Mouse (Mus musculus): ENCODE measurements around the gene Gm17416. TPM values are rescaled to one million over a fixed set of nuclear protein-coding genes. Genes with fewer than 3 reads are reported as not detected.

The Gm17416 gene
- not detected for total RNA-seq (2021)
- long read RNA-seq, experiment 1 = 0 reads
- long read RNA-seq, experiment 2 = 0 reads

DNA sequence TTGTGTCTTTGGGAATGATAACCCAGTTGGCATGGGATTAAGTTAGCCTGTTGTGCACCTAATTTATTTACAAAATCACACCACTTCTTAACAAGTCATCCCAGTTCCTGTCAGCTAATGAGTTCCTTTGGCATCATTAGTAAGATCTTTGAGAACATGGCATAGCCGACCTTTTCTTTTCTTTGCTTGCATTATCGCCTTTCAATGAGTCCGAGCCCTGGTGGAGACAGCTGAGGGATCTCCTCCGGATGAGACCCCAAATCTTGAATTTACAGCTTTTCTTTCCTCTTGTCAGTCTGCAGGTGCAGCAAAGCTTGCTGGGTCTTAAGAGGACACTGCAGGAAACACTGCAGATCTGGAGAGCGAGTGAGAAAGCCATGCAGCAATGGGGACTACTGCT is at the start of gene Gm17416:
TSS of gene Gm17416 (plus strand) at position 301 of the 400 bp plus-strand sequence.
- no peak for TF ChIP-seq CTCF (IDR thresholded peaks at IDR 0.05)
- intact Hi-C loops (cut with DNase I) = no loop called here
- no peak for DNase-seq

DNA sequence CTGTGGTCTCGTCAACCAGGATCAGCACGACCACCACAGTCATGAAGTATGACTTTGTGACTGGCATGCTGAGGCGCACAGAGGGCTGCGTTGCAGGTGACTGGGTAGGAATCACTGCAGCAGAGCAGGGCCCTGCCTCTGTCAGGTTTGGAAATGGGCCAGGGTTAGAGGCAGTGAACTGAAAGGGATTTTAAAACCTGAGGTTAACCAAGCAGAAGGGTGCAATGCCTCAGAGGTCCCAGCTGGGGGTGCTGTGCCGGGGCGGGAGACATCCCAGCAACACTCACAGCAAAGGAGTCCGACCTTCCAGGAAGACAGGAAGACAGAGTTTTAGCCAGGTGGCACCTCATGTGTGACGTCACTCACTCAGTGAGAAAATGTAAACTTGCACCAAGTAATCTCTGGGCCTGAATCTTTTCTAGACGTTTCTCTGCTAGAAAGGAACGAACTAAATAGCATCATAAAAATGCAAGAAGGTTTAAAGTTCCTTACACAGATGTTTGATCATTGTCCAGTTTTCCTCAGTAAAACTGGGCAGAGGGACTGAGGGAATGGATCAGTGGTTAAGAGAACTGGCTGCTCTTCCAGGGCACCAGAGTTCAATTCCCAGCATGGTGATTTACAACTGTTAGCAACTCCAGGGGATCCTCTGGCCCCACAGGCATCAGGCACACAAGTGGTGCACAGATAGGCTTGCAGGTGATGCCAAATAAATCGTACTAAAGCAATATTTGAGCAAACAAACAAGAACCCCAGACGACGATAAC is 29.0 kb upstream of the Gm17416 start, which contains the start of gene Defb29:
TSS of gene Defb29 (minus strand) at position 155 of the 767 bp plus-strand sequence.
- no peak; the same call in 1 of the 2 replicates for TF ChIP-seq CTCF (IDR thresholded peaks at IDR 0.05)
- H3K4me3 ChIP-seq = no peak within 1 kb of the TSS
- no peak within 1 kb of the TSS for H3K27ac ChIP-seq
- no peak for DNase-seq
- intact Hi-C loops (cut with DNase I) = no loop called here

More for the DNA sequence above, at the start of gene Gm17416:
- no peak within 1 kb of the TSS for H3K27ac ChIP-seq
- no peak within 1 kb of the TSS for H3K4me3 ChIP-seq

DNA sequence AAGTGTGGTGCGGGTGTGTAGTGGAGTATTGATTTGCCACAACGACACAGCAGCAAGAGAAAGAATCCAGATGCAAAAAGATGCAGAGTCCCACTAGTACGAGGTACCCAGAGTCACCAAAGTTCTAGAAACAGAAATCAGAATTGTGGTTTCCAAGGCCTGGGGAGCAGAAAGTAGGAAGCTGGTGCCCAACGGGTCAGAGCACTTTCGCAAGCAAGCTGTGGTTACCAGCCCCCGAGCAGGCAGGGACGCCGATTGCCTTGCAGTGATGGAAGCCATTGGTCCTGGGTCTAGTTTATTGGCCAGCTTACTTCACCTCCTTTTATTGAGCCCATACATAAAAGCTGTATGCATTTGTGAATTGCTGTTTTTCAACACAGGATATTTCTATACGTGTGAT is 27.2 kb upstream of the Gm17416 start:
- Histone ChIP-seq H3K27ac (no peak overlapping the region), H3K4me3 (no peak overlapping the region)
- intact Hi-C loops (cut with DNase I) = no loop called here
- TF ChIP-seq CTCF (IDR thresholded peaks at IDR 0.05) = no peak
- no peak for DNase-seq

DNA sequence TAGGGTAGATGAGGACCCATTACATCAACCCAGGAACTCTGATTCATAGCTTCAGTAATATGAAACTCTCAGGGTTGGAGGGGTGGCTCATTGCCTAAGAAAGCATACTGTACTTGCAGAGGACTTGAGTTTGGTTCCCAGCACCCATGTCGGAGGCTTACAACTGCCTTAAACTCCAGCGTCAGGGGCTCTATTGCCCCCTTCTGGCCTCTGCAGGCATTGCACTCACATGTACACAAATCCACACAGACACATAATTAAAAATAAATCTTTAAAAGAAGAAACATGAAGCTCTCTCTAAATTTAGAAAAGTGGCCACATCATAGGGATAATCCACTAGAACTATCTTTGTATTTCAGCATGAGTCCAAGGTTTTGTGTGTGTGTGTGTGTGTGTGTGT is 26.2 kb upstream of the Gm17416 start:
- no peak for DNase-seq
- peak; percentile 22; the same call in 1 of the 2 replicates for TF ChIP-seq CTCF (IDR thresholded peaks at IDR 0.05)
- H3K4me3 ChIP-seq = no peak overlapping the region
- intact Hi-C loops (cut with DNase I) = no loop called here
- H3K27ac ChIP-seq = no peak overlapping the region

DNA sequence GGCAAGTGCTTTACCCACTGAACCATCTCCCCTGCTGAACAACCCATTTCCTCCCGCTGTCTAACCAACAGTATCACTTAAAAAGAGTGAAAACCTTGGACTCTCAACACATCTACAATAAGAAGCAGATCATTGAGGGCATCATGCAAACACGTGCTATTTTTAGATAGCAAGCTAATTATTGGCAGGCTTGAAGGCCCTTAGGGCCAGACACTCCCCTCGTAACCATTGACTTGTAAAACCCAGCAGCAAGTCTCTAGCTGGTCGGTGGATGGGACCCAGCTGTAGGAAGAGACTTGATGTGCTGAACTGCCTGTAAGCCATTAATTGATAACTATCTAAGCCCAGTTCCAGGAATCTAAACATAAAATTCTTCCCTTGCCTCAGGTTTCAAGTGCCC is 25.7 kb upstream of the Gm17416 start:
- intact Hi-C loops (cut with DNase I) = no loop called here
- TF ChIP-seq CTCF (IDR thresholded peaks at IDR 0.05) = no peak
- Histone ChIP-seq H3K27ac (no peak overlapping the region), H3K4me3 (no peak overlapping the region)
- DNase-seq = no peak

DNA sequence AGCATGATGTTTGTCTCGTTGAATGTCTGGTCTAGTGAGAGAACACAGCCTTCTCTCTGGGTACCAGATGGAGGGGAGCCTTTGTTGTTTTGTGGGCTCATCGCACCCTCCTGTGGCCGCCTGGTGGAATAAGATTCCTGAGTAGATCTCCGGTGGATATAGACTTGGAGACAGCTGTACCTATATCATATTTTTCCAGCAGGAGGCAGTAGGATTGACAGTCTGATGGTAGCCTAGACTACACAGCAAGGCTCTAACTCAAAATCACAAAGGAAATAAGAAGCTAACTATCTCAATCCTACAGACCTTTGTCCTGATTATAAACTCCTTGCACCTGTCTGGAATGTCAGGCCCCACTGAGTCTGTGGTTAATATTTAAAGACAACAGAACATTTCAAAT is 24.4 kb upstream of the Gm17416 start:
- H3K27ac ChIP-seq = no peak overlapping the region
- intact Hi-C loops (cut with DNase I) = loop anchor here (2.0 kb wide), 1 partner anchor 94 kb away; no protein-coding TSS in a partner anchor
- DNase-seq = peak; percentile 19
- peak; percentile 51 for TF ChIP-seq CTCF (IDR thresholded peaks at IDR 0.05)
- no peak overlapping the region for H3K4me3 ChIP-seq

DNA sequence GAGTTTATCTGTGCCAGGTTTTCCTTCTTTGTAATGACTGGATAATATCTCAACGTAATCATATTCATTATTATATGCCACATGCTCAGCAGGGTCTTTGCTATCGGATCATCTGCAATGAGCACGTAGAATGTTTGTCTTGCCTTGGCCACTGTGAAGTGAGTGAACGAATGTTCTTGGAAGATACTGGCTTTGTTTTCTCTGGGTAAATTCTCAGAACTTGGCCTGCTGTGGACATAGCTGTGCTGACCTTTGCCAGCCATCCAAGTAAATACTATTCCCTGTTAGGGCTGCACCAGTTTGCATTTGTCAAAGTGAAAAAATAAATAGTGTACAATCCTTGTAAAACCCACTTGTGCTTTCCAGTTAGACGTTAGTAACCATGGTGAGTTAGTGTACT is 21.0 kb upstream of the Gm17416 start:
- Histone ChIP-seq H3K4me3 (no peak overlapping the region), H3K27ac (no peak overlapping the region)
- no peak for DNase-seq
- intact Hi-C loops (cut with DNase I) = no loop called here
- no peak for TF ChIP-seq CTCF (IDR thresholded peaks at IDR 0.05)

DNA sequence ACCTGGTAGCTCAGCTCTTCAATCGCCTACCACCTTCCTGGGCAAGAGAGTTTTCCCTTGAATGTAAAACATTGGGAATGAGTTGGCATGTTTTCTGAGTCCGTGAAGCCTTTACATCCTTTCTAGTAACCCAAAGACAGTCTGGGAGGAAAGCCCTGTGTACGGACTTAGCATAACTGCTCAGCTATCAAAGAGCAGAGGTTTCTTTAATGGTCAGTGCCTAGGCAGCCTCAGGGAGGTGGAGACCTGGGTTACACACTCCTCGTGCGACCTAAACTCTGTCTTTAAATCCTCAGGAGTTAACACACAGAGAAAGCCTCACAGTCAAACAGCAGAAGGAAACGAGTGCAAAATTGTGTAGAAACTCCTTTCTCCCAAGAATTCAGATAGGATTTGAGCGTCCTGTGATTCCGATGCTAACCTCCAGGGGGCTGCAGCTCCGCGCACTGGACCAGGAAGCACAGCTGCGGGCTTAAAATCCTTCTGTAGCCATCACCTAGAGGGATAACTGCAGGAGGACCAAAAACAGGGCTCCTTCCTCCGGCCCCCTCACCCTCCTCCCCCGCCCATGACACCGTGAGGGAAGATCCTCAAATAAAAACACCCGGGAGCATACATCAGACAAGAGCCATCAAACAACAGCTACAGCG is 15.2 kb upstream of the Gm17416 start:
- intact Hi-C loops (cut with DNase I) = no loop called here

DNA sequence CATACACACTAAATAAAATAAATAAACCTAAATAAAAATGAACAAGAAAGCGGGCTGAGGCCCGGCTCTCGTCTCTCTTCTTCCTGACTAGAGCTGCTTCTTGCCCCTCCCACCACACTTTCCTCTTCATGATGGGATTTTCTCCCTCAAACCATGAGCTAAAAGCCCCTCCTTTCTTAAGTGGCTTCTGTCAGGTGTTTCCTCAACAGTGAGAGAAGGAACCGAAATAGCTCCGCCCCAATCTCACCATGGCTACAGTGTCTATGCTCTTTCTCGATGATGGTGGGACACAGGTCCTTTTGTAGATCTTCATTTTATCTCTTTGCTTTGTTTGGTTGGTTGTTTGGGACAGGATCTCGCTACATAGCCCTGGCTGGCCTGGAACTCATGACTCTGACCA is 12.5 kb upstream of the Gm17416 start:
- H3K4me3 ChIP-seq = no peak overlapping the region
- DNase-seq = no peak
- intact Hi-C loops (cut with DNase I) = no loop called here
- no peak for TF ChIP-seq CTCF (IDR thresholded peaks at IDR 0.05)
- no peak overlapping the region for H3K27ac ChIP-seq

More for the DNA sequence above, 15.2 kb upstream of the Gm17416 start:
- TF ChIP-seq CTCF (IDR thresholded peaks at IDR 0.05) = peak; percentile 73
- DNase-seq = peak; percentile 47
- Histone ChIP-seq H3K27ac (no peak overlapping the region), H3K4me3 (no peak overlapping the region)

DNA sequence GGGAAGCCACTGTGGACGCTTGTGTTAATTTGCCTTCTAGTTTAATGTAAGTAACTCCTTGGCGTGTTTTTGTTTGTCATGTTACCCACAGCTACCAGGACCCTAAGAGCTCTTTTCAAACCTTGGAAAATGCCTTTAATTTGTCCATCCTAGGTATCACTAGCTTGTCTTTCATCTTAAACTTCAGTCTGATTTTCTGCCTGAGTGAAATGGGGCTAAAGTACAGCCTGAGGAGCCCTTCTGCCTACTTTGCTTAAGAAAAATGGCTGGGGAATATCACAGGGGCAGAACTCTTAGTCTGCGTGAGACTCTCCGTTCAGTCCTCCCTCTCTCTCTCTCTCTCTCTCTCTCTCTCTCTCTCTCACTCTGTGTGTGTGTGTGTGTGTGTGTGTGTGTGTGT is 743 bp downstream of the Gm17416 start:
- DNase-seq = no peak
- TF ChIP-seq CTCF (IDR thresholded peaks at IDR 0.05) = no peak
- Histone ChIP-seq H3K4me3 (no peak overlapping the region), H3K27ac (no peak overlapping the region)
- intact Hi-C loops (cut with DNase I) = no loop called here

DNA sequence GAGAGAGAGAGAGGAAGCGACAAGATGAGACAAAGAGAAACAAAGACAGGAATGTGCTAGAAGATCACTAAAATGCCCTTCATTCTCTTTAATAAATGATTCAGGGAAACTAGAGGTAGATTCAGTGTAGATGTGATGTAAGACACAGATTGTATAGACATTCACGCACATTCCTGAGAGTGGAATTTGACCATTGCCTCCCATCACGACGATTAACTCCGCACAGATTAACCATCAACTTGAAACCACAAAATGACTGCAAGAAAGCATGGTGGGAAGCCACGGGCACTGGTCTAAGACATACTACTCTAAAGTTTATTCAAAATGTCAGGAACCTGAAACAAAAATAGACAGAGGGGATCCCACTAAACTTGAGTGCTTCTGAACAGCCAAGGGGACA is 1.2 kb downstream of the Gm17416 start:
- DNase-seq = no peak
- TF ChIP-seq CTCF (IDR thresholded peaks at IDR 0.05) = no peak
- Histone ChIP-seq H3K27ac (no peak overlapping the region), H3K4me3 (no peak overlapping the region)
- intact Hi-C loops (cut with DNase I) = no loop called here

DNA sequence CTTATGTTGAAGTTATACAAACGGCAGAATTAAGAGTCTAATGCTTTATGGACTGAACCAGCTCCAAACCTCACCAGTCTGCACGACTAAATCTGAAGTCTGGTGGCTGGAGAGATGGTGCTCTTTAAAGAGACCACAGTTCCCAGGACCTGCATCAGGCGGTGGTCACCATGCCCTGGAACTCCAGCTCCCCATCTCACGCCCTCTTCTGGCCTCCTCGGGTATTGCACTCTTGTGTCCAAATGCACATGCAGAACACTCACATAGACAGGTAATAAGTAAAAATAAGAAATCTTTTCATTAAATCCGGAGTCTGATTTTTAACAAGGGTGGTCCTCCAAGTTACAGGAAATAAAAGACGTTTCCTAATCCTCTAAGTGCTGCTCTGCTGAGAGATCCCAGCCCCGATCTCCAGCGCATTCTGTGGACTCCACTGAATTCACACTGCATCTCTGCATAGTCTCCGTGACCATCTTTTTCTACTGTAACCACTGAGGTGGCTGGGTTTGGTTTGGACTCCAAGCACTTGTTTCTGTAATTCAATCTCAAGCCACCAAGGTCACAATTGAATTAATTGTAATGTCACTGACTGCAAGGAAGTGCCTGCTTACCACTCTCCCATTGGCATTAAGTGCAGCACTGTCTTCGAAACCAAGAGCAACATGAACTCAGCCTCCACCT is 3.1 kb downstream of the Gm17416 start, which contains the start of gene Defb21:
TSS of gene Defb21 (plus strand) at position 631 of the 681 bp plus-strand sequence.
- H3K4me3 ChIP-seq = no peak within 1 kb of the TSS
- H3K27ac ChIP-seq = no peak within 1 kb of the TSS
- TF ChIP-seq CTCF (IDR thresholded peaks at IDR 0.05) = peak; percentile 36
- no peak for DNase-seq
- intact Hi-C loops (cut with DNase I) = no loop called here

DNA sequence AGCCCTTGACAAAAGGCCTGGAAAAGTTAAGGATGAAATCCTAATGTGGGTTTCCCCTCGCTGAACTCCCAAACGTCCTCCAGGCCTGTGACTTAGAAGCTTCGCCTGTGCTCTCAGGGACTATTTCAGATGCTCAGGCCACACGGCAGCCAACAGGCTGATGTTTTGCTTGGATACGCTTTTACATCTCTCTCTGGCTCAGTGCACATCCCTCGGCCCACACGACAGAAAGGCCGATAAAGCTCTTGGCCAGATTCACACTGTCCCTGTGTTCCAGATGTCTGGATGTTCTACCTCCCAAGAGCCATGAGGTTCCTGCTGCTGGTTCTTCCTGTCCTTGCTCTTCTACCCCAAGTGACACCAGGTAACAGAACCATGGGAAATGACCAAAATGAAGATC is 4.3 kb downstream of the Gm17416 start:
- no peak for TF ChIP-seq CTCF (IDR thresholded peaks at IDR 0.05)
- DNase-seq = no peak
- intact Hi-C loops (cut with DNase I) = no loop called here
- Histone ChIP-seq H3K27ac (no peak overlapping the region), H3K4me3 (no peak overlapping the region)
